Mouse (Mus musculus) activated CD4-positive, CD25-positive, alpha-beta regulatory T cell (primary cell): Measurements from ENCODE around the gene Dlst. TPM values are rescaled to one million over a fixed set of nuclear protein-coding genes. Genes with fewer than 3 reads are reported as not detected.

Source experiments
- polyA plus RNA-seq, 2 experiments: library from polyadenylated mRNA; unstranded; fragments of 100-300 nt; shearing (Covaris generic); gene quantifications; one replicate each; pipeline ENCODE4 v1.2.1; 2017

Dlst gene
- 10 to 100 TPM; 86.4 to 95.1 TPM for polyA plus RNA-seq

DNA sequence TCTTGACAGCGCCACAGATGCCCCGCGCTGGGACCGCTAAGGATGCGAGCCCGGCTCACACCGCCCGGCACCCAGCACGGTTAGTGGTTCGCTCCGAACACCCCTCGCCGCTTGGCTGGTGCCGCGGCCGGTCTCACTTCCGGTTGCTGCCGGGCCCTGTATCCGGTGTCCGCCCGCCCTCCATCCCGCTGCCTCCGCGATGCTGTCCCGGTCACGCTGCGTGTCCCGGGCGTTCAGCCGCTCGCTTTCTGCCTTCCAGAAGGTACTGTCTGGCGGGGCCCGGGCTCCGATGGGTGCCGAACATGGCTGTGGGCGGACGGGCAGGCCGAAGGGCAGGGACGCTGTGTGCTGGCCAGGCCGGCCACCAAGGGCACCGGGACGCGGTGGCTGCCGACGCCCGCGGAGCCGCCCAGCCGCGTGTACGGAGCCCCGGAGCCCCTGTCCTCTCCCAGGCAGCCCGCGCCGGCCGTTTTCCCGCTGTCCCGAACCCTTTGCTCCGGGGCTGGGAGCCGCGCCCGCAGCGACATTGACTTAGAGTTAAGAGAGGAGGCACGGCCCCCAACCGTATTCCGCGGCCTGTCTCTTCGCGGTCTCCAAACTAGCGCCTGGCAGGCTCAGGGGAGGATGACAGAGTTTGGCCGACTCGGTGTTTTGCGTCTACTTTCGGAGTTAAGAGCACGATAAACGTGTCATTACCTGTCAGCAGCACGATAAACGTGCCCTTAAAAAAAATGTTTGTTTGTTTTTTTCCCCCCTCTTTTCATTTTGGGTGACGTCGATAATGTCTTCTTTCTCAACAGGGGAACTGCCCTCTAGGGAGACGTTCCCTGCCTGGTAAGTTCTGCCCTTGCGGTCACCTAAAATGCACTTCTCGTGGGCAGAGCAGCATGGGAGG lies at the start of gene Dlst, which contains the start of gene Prox2:
Gene Dlst, plus strand, starts transcription at position 136 of the 895 bp plus-strand sequence.
Gene Prox2, minus strand, starts transcription at position 62 of the 895 bp plus-strand sequence.

DNA sequence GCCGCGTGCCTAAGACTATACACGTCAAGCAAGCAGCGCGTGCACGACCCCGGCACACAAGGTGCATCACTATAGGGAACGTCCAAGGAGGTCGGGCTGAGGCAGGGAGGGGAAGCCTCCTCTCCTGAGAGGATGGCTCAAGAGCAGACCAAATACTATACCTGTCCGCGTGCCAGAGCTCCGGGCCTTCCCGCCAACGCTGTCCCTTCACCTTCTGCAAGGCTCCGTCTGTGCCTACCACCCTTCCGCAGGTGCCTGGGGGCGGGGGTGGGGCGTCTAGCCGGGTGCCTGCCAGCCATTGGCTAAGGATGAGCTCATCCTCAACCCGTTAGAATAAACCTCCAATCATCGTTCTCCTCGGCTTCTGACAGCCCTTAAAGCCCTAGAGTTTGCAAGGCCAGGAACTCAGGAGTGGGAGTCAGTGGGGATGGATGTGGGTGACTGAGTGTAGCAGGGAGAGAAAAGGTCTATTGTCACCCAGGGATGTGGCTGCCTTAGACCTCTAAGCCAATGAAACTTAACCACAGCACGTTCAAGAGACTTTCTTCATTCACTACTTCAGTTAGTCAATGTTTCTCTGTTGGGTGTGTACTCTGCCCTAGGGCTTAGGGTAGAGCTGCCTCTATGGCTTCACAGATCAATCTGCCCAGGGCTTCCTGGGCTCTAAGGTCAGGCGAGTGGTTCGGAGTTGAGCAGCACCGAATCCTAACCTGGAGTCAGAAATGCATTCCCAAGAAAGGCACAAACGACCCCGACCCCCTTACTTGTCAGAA lies 40.6 kb downstream of the Dlst start, which contains the start of gene Rps6kl1:
Gene Rps6kl1, minus strand, starts transcription at position 263 of the 773 bp plus-strand sequence.

DNA sequence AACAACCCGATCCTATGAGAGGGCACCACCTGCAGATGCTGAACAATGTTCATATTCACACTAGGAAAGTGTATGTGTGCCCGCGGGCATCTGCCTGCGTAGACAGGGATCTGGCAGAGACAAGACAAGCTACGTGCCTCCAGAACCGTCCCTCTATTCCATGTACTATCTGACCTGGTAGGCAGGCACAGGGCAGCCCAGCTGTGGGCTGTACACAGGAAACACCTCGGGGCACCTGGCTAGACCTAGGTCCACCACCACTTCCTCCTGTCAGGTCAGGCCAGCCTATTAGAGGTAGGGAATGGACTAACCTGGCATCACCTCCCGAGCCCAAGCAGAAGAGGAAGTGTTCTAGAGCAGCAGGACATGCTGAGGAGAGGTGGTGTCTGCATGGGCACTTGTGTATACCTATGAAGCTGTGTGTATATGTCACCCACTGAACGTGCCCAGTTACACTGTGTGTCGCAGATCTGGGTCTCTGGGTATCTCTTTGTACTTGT lies 67.2 kb downstream of the Dlst start, which contains the start of gene Pgf:
Gene Pgf, minus strand, starts transcription at position 51 of the 500 bp plus-strand sequence.

Other genes starting within 250 kb of the Dlst start
- under 1 TPM; 0.18 to 0.27 TPM for gene Ltbp2, start 234.3 kb upstream of the Dlst start, polyA plus RNA-seq
- 100 to 1,000 TPM; 117 to 147 TPM for gene Fcf1, start 139.9 kb upstream of the Dlst start, polyA plus RNA-seq
- gene Arel1, start 139.9 kb upstream of the Dlst start, polyA plus RNA-seq: 10 to 100 TPM; 18.5 to 52.4 TPM
- 10 to 100 TPM; 26.8 to 27.5 TPM for gene Ylpm1, start 114.5 kb upstream of the Dlst start, polyA plus RNA-seq
- 1 to 10 TPM; 5.0 to 5.3 TPM for gene Prox2, start 74 bp upstream of the Dlst start, polyA plus RNA-seq
- 1 to 10 TPM; 1.1 to 1.7 TPM for gene Rps6kl1, start 40.4 kb downstream of the Dlst start, polyA plus RNA-seq
- 1 to 10 TPM in 1 of 2 experiments, under 1 TPM in 1; 0.24 to 1.0 TPM for gene Pgf, start 67.0 kb downstream of the Dlst start, polyA plus RNA-seq
- gene Eif2b2, start 108.6 kb downstream of the Dlst start, polyA plus RNA-seq: 100 to 1,000 TPM; 104 to 118 TPM
- 10 to 100 TPM in 1 of 2 experiments, 1 to 10 TPM in 1; 8.5 to 12.7 TPM for gene Mlh3, start 159.8 kb downstream of the Dlst start, polyA plus RNA-seq
- gene Acyp1, start 177.6 kb downstream of the Dlst start, polyA plus RNA-seq: 10 to 100 TPM; 38.3 to 57.0 TPM
- gene Zc2hc1c, start 177.8 kb downstream of the Dlst start, polyA plus RNA-seq: not detected
- gene Nek9, start 228.5 kb downstream of the Dlst start, polyA plus RNA-seq: 10 to 100 TPM; 17.2 to 22.1 TPM